Mouse (Mus musculus) forebrain, embryonic 11.5 days (tissue): ENCODE measurements around the gene Mrps31. TPM values are rescaled to one million over a fixed set of nuclear protein-coding genes. Genes with fewer than 3 reads are reported as not detected.

Experiments
- ATAC-seq: fragments of 200-750 bp; cut with Nextera tagmentation; replicated peaks from 2 replicates; pipeline ENCODE4 v1.8.0; 2017; ENCODE audit warnings: moderate TSS enrichment; ENCODE audit not compliant: low FRiP score
- DNase-seq: peaks from one replicate; pipeline ENCODE4 v3.0.0-alpha.2; 2017; ENCODE audit warnings: low spot score
- H3K27ac ChIP-seq: fragments of 300-500 bp; sonication (generic); 2 replicates; pipeline ENCODE4 v1.5.1; 2014; ENCODE audit warnings: low read depth, low read length
- H3K27me3 ChIP-seq: fragments of 300-500 bp; sonication (generic); 2 replicates; pipeline ENCODE4 v1.6.1; 2014; ENCODE audit warnings: mild to moderate bottlenecking, low read length, mixed read lengths; ENCODE audit not compliant: control insufficient read depth, insufficient read depth
- H3K36me3 ChIP-seq: fragments of 300-500 bp; sonication (generic); 2 replicates; pipeline ENCODE4 v1.6.1; 2014; ENCODE audit warnings: mild to moderate bottlenecking, low read length, moderate library complexity, mixed read lengths; ENCODE audit not compliant: control insufficient read depth, insufficient read depth
- H3K4me1 ChIP-seq: fragments of 300-500 bp; sonication (generic); replicated peaks from 2 replicates; pipeline ENCODE4 v1.6.1; 2014; ENCODE audit warnings: low read length, mixed read lengths; ENCODE audit not compliant: control insufficient read depth, insufficient read depth
- H3K4me2 ChIP-seq: fragments of 300-500 bp; sonication (generic); 2 replicates; pipeline ENCODE4 v1.6.1; 2014; ENCODE audit warnings: low read depth, mild to moderate bottlenecking, low read length, moderate library complexity, mixed read lengths; ENCODE audit not compliant: severe bottlenecking
- H3K4me3 ChIP-seq: fragments of 300-500 bp; sonication (generic); 2 replicates; pipeline ENCODE4 v1.5.1; 2014; ENCODE audit warnings: low read depth, low read length
- H3K9ac ChIP-seq: fragments of 300-500 bp; sonication (generic); 2 replicates; pipeline ENCODE4 v1.6.1; 2014; ENCODE audit warnings: low read length
- H3K9me3 ChIP-seq: fragments of 300-500 bp; sonication (generic); 2 replicates; pipeline ENCODE4 v1.6.1; 2016; ENCODE audit warnings: low read length, mixed read lengths; ENCODE audit not compliant: control insufficient read depth
- WGBS: fragments of 180-500 bp; shearing (Covaris S2); extraction: QIAGEN DNeasy Blood & Tissue Kit; methylation state at CpG from one replicate; pipeline ENCODE4 v1.1.7; 2014; 5-methylcytosine and 5-hydroxymethylcytosine counted together
- polyA plus RNA-seq: library from polyadenylated mRNA; unstranded; fragments of >200 nt; fragmentation: Nextera tagmentation; extraction: Ambion mirVana; gene quantifications from 2 replicates; pipeline ENCODE4 v1.2.1, GENCODE M21; 2014

Gene Mrps31
- 37.3 and 43.6 TPM in 2 replicates for polyA plus RNA-seq

- DNase-seq (peak; percentile 86), ATAC-seq (peak; percentile 87)
- Histone ChIP-seq H3K4me3 (peak within 1 kb of the TSS; percentile 80), H3K27me3 (no peaks in the 10 kb centered on the region), H3K9ac (peak within 1 kb of the TSS; percentile 89), H3K4me2 (peak within 1 kb of the TSS; percentile 67), H3K4me1 (no peaks in the 10 kb centered on the region; the same call in 1 of the 2 replicates), H3K27ac (no peak within 1 kb of the TSS), H3K36me3 (no peaks in the 10 kb centered on the region), H3K9me3 (no peaks in the 10 kb centered on the region)
- WGBS: under 1% methylated on average over 25 of the region's 25 CpGs
Measured at GRCm38 (mm10) chr8:22411282-22411702, at the start of gene Mrps31. Gene Mrps31 (plus strand): TSS chr8:22411361.

- H3K4me2 ChIP-seq: no peak overlapping the region
- no peaks in the 10 kb centered on the region for H3K9me3 ChIP-seq
- ATAC-seq: no peak
Measured at GRCm38 (mm10) chr8:22376311-22376710, 34.9 kb upstream of the Mrps31 start.

GRCm38 (mm10) chr8:22376903-22377302, 34.3 kb upstream of the Mrps31 start:
- ATAC-seq (peak; percentile 86), DNase-seq (peak; percentile 76)
- Histone ChIP-seq H3K4me2 (no peak overlapping the region), H3K9ac (no peak overlapping the region), H3K36me3 (no peaks in the 10 kb centered on the region; the same call in 1 of the 2 replicates), H3K4me3 (no peak overlapping the region), H3K4me1 (no peaks in the 10 kb centered on the region; the same call in 1 of the 2 replicates), H3K27ac (no peak overlapping the region), H3K27me3 (no peaks in the 10 kb centered on the region), H3K9me3 (no peaks in the 10 kb centered on the region)
- 47% methylated on average over 5 of the region's 5 CpGs for WGBS

More at GRCm38 (mm10) chr8:22376311-22376710, 34.9 kb upstream of the Mrps31 start:
- no peak overlapping the region for H3K27ac ChIP-seq
- no peaks in the 10 kb centered on the region; the same call in 1 of the 2 replicates for H3K36me3 ChIP-seq
- WGBS: 95% methylated on average over 5 of the region's 5 CpGs
- no peak for DNase-seq
- H3K4me3 ChIP-seq: no peak overlapping the region
- no peaks in the 10 kb centered on the region; the same call in 1 of the 2 replicates for H3K4me1 ChIP-seq
- no peak overlapping the region for H3K9ac ChIP-seq
- H3K27me3 ChIP-seq: no peaks in the 10 kb centered on the region

GRCm38 (mm10) chr8:22380934-22381333, 30.2 kb upstream of the Mrps31 start:
- ATAC-seq (no peak), DNase-seq (no peak)
- Histone ChIP-seq H3K4me2 (no peak overlapping the region), H3K9me3 (no peaks in the 10 kb centered on the region), H3K27ac (no peak overlapping the region), H3K36me3 (no peaks in the 10 kb centered on the region; the same call in 1 of the 2 replicates), H3K9ac (no peak overlapping the region), H3K27me3 (no peaks in the 10 kb centered on the region), H3K4me1 (no peaks in the 10 kb centered on the region; the same call in 1 of the 2 replicates), H3K4me3 (no peak overlapping the region)
- 92% methylated on average over 11 of the region's 11 CpGs for WGBS

GRCm38 (mm10) chr8:22382824-22383595, 28.2 kb upstream of the Mrps31 start:
- Histone ChIP-seq H3K27me3 (no peaks in the 10 kb centered on the region), H3K36me3 (no peaks in the 10 kb centered on the region; the same call in 1 of the 2 replicates), H3K9me3 (no peaks in the 10 kb centered on the region), H3K9ac (no peak overlapping the region), H3K27ac (no peak overlapping the region), H3K4me2 (no peak overlapping the region), H3K4me3 (no peak overlapping the region), H3K4me1 (no peaks in the 10 kb centered on the region)
- DNase-seq (no peak), ATAC-seq (no peak)
- WGBS: 86% methylated on average over 19 of the region's 19 CpGs

- H3K4me1 ChIP-seq: no peaks in the 10 kb centered on the region
- H3K36me3 ChIP-seq: no peaks in the 10 kb centered on the region; the same call in 1 of the 2 replicates
- no peak overlapping the region for H3K4me2 ChIP-seq
- H3K9me3 ChIP-seq: no peaks in the 10 kb centered on the region
- H3K27me3 ChIP-seq: no peaks in the 10 kb centered on the region
- no peak overlapping the region for H3K4me3 ChIP-seq
- H3K9ac ChIP-seq: no peak overlapping the region
- WGBS: 93% methylated on average over 6 of the region's 6 CpGs
- no peak for DNase-seq
- H3K27ac ChIP-seq: no peak overlapping the region
- no peak for ATAC-seq
Measured at GRCm38 (mm10) chr8:22385158-22385557, 26.0 kb upstream of the Mrps31 start.

- no peaks in the 10 kb centered on the region; the same call in 1 of the 2 replicates for H3K36me3 ChIP-seq
- whole genome bisulfite sequencing: 82% methylated on average over 10 of the region's 10 CpGs
- no peak overlapping the region for H3K4me3 ChIP-seq
- no peak overlapping the region for H3K4me2 ChIP-seq
- no peaks in the 10 kb centered on the region for H3K4me1 ChIP-seq
- H3K9me3 ChIP-seq: no peaks in the 10 kb centered on the region
- no peak overlapping the region for H3K27ac ChIP-seq
- no peaks in the 10 kb centered on the region for H3K27me3 ChIP-seq
- DNase-seq (no peak), ATAC-seq (no peak)
- no peak overlapping the region for H3K9ac ChIP-seq
Measured at GRCm38 (mm10) chr8:22389874-22390273, 21.3 kb upstream of the Mrps31 start.

- H3K27ac ChIP-seq: no peak overlapping the region
- ATAC-seq: no peak
- H3K9me3 ChIP-seq: no peaks in the 10 kb centered on the region
- no peaks in the 10 kb centered on the region; the same call in 1 of the 2 replicates for H3K36me3 ChIP-seq
- H3K9ac ChIP-seq: no peak overlapping the region
- WGBS: 92% methylated on average over 8 of the region's 8 CpGs
- H3K4me3 ChIP-seq: no peak overlapping the region
- no peaks in the 10 kb centered on the region for H3K27me3 ChIP-seq
- H3K4me1 ChIP-seq: no peaks in the 10 kb centered on the region
- H3K4me2 ChIP-seq: no peak overlapping the region
- no peak for DNase-seq
Measured at GRCm38 (mm10) chr8:22390766-22391463, 20.2 kb upstream of the Mrps31 start.
